Mouse (Mus musculus): Measurements from ENCODE around the gene Foxn1.
A peak's percentile ranks its signal among the peaks of the same experiment; 100 is the strongest.

The Foxn1 gene

DNA sequence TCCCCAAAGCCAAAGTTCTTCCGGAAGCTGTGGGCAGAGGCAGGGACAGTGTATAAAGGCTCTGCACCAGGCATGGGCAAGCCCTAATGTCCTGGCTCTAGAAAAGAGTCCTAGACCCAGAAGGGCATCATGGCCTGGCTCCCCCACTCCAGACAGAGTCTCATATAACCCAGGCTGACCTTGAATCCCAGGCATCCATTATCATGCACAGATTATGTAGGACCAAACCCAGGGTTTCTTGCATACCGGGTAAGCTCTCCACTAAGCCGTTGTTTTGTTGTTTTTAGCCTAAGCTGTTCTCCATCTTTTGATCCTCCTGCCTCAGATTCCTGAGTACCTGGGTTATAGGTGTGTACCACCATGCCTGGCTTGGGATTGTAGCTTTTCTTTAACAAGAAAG, 14.6 kb upstream of the Foxn1 start:
- DNase-seq (ENCODE audit: low spot score in 2 of 2), result no peak

DNA sequence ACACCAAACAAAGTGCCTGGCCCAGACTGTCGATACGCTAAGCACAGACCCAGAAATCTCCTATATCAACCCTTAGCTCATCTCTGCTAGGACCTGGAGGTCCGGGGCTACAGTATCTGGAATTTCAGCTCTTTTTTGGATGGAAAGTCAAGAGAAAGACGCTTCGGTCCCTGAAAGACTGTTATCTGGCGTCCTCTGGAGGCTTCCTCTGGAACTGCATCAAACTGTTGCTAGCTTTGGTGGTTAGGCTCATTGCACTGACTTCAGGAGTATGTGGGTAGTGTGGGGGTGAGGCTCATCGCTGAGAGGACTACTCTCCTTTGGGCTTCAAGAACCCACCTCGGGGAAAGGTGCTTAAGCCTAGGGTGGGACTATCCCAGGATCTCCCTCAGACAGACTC, 13.3 kb upstream of the Foxn1 start:
- peak in 1 of 2 experiments; percentile 10 for DNase-seq (ENCODE audit: low spot score in 2 of 2)

DNA sequence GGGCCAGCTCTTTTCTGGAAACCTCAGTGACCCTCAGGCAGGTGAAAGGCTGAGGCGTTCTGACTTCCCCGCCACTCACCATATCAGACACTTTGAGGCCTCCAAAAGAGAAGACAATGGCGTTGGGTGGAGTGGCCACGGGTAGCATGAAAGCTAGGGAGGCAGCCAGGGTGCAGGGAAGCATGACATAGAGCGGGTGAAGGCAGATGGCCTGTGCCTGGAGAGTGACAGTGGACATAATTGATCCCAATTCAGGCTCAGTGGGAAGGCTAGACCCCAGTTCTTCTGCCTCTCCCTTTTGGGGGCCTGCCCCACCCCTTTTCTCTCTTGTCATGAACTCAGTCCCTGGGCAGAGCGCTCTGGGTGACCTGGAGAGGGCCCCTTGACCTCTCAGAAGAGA, 11.9 kb upstream of the Foxn1 start:
- DNase-seq (ENCODE audit: low spot score in 2 of 2), result no peak

DNA sequence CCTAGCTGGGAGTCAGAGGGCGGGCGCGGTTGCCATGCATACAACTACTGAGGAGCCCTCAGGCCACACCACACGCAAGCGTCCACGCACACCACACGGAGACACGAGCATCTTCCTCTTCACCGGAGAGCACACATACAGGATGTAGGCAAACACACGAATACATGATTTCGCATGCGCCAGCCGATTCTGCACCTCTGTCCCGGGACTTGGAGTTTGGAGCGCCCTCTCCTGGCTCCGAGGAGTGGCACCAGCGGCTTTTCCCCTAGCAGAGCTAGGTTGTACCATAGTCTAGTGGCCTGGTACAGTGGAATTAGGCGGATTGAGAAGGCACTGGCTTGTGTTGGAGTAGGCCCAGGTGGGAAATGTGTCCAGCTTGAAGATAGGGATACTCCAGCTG, 11.0 kb upstream of the Foxn1 start:
- DNase-seq (ENCODE audit: low spot score in 2 of 2), result peak in 1 of 2 experiments; percentile 10

DNA sequence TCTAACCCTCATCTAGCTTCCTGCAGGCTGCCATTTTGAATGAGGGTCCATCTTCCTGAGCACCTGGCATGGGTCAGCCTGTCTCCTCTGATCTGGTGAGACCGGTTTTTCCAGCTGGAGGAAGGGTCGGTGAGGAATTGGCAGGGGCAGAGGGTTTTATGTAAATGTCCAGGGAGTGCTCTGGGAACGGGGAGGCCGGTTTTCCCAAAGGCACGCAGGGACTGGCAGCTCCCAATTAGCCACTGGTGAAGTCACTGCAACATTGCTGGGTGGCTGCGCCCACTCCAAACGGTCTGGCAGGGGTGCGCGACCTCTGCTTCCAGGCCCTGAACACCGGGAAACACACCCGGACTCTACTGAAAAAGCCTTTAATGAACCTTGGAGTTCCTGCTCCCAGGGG, 10.6 kb upstream of the Foxn1 start:
- no peak for DNase-seq (ENCODE audit: low spot score in 2 of 2)

DNA sequence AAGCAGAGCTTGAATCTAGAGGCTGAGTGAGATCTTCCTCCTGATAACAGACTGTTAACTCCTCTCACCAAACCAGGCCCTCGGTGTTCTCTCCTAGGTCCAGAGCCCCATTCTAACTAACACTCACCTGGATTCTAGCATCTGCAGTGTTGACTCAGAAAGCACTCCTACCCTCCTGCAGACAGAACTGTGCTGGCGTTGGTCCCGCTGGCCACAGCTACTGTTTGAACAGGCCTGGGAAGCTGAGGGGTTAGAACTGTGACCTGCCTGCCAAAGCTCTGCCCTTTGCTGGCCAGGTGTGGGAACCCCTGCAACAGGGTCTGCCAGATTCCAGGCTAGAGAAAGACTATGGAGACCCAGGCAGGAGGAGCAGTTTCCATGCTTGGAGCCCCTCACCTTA, 6.4 kb upstream of the Foxn1 start:
- DNase-seq (ENCODE audit: low spot score in 2 of 2), result no peak

DNA sequence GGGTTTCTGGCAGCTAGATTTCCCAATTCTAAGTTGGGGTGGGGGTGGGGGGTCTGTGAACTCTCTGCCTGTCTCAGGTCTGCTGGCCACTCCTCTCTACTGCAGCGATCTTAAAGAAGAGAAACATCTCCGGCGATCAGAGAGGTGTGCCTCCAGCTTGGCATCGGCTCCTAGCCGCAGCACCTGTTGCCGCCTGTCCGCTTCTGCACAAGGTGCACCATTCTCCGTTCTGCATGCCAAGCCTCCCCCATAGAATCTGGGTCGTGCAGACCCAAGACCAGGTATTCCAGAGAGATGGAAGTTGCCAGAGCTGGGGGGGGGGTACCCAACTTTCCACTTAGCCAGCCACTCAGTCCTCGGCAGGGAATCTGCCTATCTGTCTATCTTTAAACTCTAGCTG, 582 bp downstream of the Foxn1 start:
- no peak for DNase-seq (ENCODE audit: low spot score in 2 of 2)

DNA sequence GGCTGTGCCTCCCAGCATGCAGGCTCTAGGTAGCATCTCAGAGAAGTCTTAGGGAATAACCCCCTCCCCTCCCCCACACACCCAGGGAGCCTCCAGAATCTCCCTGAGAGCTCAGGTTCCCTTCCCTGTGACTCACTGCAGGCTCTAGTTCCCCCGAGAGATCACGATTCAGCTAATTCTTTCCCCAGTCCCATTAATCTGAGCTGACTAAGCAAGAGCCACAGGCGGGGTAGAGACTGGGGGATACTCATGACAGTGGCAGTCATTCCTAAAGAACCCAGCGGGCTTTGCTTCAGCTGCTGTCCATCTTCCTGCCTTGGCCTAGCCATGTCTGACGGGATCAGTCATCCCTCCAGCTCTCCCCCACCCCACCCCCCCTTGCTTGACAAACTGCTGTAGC, 3.7 kb downstream of the Foxn1 start:
- no peak for DNase-seq (ENCODE audit: low spot score in 2 of 2)

DNA sequence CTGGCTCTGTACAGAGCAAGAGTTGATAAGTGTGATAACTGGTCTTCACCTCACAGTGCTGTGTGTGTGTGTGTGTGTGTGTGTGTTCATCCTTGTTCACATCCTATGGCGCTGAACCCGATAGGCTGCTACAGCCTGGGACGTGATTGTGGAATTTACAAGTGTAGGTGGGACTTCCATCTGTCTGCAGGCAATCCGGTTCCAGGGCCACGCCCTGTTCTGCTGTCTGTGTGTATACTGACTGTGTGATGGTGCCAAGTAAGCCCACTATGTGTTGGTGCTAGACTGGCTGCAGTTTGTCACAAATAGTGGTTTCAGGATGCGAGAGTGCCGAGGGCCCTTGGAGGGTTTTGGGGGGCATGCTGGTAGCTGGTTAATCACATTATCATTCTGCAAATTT, 4.1 kb downstream of the Foxn1 start:
- DNase-seq (ENCODE audit: low spot score in 2 of 2), result no peak

DNA sequence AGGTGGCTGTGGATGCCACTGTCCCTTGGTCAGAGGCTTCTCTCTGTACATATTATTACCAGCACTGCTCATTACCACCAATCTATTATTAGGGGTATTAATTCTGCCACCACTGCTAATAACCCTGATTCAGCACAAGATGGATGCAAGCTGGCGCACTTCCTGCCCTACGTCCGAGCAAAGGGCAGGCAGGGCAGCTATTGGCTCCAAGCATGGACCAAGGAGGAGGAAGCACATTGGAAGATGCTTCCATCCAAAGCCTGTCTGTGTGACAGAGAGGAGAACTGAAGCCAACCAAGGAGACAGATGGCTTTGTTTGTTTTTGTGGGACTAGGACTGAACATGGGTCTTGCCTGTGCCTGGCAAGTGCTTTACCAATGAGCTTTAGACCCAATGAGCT, 5.4 kb downstream of the Foxn1 start:
- no peak for DNase-seq (ENCODE audit: low spot score in 2 of 2)

DNA sequence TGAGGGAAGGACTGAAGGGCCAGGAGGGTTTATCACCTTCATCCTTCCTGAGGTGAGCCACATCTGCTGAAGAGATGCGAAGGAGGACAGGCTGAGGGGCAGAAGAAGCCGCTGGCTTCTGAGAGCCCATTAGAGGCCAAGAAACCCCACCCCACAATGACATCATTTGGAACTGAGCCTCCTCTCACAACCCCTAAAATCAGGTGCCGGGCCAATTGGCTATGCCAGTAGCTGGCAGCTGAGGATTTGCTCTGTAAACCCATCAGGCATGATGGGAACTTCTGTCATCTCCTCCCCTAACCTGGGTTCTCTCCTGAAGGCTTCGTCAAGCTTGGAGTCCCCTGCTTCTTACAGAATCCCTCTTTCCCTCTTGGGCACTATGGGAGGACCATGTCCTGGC, 6.0 kb downstream of the Foxn1 start:
- no peak for DNase-seq (ENCODE audit: low spot score in 2 of 2)

DNA sequence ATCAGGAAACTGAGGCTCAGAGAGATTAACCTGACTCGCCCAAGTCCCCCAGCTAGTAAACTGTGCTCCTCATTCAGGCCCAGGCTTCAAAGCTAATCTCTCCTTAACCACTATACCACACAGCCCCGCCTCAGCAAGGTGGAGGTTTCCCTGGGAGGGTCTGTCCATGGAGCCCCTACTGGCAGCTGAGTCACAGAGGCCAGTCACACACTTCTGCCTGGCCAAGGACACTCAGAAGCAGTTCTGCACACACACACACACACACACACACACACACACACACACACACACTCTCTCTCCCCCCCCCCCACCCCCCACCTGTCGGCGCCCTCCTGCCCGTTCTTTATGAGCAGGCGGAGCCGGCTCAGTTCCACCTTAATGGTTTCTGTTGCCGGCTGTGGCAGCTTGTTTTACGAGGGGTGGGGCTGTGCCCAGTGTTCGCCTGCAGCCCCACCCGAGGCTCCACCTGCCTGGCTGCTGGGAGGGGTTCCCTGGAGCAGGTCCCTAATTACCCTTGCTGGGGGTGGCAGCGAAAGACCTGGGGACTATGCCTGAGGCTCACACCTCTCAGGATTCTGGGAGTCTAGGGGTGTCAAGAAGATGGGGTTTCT, 8.7 kb downstream of the Foxn1 start:
- no peak for DNase-seq (ENCODE audit: low spot score in 2 of 2)

DNA sequence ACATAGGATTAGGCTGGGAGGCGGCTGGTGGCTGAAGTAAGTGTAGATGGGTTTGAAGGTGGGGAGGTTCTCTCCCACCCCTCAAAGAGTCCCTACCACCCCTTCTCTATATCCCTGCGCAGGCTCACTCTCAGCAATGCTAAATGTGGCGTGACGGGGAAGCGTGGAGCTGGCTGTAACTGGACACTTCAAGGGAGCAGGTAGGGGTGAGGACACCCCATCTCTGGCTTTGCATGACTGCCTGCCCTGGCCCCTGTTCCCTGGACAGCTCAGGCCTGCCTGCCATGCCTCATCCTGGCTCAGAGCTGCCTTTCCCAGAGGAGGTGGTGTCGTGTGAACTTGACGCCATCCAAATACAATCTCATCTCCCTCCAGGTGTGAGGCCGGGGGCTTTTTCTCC, 12.2 kb downstream of the Foxn1 start:
- no peak for DNase-seq (ENCODE audit: low spot score in 2 of 2)

DNA sequence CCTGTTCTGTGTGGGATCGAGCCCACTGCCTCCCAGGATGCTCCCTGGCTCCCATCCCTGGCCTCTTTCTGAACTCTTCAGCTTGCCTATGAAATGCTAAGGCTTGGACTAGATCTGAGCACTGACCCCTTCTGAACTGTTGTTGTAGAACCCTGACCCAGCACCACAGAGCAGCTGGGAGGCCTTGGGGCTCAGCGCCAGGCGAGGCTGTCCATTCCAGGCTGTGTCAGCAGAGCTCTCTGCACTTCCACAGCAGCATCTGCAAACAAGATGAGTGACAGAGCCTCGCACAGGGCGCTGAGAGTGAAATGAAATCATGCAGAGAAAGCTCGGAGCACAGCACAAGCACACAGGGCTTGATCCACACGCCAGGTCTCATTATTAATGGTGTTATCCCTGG, 13.7 kb downstream of the Foxn1 start:
- no peak for DNase-seq (ENCODE audit: low spot score in 2 of 2)

DNA sequence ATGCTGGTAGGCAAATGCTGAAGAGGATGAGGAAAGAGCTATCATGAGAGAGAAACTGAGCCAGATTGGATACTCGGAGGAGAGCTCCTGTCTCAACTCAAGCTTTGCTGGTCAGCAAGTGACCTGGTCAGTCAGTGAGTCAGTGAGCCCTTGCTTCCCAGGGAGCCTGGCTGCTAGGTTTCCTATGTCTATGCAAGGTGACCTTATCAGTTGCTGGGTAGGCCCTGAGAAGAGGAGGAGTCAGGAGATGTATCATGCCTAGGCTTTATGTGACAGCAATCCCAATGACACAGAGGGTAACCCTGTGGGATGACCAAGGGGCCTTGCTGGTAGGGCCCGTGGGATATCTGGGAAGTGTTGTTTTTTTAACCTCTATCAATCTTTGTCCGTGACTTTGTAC, 14.2 kb downstream of the Foxn1 start:
- DNase-seq (ENCODE audit: low spot score in 2 of 2), result no peak

DNA sequence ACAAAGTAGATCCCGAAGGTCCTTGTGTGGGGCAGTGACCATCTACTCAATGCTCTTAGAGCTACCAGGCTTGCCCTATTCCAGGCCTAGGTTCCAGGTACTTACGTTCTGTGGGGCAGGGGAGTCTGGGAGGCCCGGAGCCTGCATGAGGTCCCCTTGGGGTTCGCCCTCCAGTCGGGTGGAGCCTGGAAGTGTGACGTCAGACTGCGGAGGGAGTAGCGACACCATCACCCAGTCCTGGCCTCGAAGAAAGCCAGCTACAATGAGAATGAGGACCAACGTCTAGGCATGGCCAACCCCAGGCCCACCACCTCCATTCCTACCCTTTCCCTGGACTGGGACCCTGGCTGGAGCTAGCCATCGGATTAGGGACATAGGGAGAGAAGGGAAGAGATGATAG, 14.6 kb downstream of the Foxn1 start:
- DNase-seq (ENCODE audit: low spot score in 2 of 2), result no peak

DNA sequence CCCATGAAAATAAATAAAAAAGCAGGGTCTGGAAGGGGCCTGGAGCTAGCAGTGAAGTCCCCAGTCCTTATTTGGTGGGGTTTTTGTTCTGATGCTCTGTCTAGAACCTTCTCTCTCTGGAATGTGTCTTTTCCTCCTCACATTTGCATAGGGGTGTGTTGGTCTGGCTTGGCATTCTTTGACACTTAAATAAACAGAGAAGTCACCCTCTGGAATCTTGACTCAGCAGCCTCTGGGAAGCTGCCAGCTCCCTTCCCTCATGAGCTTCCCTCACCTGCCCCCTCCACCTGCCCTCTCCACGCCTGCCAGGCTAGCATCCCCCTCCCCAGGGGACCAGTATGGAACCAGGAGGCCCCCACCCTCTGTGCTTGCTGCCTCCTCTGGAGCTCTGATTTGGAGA, 16.0 kb downstream of the Foxn1 start:
- DNase-seq (ENCODE audit: low spot score in 2 of 2), result no peak

DNA sequence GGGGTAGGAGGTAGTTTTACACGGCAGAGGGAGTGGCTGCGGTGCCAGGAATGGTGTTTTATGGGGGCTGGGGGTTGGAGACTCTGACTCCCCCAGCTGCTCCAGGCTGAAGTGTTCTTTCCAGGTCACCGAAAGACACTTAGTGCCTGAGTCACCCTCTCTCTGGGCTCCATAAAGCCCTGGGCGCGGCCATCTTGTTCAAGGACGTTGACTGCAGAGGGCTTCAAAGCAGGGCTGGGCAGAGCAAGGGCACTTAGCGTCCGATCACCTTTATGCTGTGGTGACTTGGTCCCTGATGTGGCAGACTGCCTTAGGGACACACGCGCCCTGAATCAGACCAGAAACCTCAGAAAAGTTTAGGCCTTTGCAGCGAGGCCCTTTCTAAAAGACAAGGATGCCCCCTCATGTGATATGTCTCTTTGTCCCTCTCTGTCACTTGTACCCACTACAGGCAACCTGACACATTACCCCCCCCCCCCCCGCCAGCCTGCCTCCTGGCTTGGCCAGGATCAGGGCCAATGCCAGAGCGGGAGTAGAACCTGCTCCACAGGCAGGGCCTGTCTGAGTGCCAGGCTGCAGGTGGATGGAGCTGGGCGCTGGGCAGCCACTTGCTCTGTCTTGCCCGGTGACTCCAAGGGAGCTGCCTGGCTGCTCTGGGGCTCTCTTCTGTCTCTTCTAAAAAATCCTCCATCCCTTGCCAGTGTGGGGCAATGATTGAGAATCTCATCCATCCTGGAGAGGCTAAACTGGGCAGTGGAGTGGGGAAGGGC, 18.7 kb downstream of the Foxn1 start:
- no peak for DNase-seq (ENCODE audit: low spot score in 2 of 2)

DNA sequence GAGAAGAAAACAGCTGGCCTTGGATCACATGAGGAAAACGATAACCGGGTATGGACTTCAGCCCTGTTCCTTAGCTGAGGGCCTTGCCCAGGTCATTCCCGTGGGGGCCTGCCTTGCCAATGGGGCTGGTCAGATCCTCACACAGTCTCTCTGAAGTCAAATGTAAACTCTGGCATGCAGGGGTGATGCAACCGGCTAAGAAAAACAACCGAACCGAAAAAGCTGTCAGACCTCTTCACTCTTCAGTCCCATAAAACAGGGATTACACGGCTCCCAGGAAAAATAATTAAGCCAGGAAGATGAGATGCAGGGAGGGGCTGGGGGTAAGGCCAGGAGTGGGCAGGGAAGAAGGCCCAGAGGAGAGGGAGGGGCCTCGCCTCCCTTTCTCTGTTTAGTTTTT, 22.3 kb downstream of the Foxn1 start:
- no peak for DNase-seq (ENCODE audit: low spot score in 2 of 2)

DNA sequence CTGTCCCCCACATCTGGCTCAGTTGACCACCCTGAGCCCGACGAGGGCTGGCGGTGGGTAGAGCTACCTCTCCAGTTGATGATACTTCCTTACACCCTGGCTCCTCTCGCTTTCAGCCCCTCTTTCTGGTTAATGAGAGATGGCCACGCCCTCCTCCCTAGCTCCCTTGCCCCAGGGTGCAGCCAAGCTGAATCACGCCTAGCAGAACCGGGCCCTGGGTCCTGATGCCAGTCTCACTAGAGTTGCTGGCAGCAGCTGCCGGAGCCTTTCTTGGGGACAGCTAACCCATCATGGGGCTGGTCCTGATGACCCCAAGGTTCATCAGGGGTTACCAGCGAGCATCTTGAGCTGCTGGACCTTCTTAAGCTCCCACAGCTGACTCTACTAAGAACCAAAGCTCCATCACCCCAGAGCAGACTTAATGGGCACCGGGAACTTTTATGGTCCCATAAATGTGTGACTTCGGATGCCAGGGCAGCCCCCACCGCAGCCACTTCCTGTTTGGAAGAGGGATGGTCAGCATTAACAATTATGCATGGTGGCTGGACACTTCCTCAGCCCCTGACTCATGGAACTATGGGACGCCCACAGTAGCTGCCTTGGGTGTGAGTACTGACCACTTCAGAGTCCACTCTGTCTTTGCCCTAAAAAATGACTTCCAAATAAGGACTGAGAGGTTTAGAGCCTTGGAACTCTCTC, 22.9 kb downstream of the Foxn1 start:
- no peak for DNase-seq (ENCODE audit: low spot score in 2 of 2)

DNA sequence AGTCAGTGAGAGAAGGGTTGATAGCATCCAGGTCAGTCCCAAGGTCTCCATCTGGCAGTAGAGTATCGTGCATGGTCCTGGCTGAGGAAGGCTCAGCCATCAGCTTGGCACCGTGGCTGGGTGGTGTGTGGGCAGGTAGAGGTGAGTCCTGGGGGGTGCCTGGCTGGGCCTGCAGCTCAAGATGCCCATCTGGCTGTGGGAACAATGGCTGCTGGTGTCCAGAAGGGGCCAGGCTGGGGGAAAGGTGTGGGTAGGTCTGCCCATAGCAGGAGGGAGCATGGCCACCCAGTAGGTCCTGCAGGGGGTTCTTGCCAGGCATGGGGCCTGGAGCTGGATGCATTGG, 25.6 kb downstream of the Foxn1 start:
- DNase-seq (ENCODE audit: low spot score in 2 of 2), result no peak

DNA sequence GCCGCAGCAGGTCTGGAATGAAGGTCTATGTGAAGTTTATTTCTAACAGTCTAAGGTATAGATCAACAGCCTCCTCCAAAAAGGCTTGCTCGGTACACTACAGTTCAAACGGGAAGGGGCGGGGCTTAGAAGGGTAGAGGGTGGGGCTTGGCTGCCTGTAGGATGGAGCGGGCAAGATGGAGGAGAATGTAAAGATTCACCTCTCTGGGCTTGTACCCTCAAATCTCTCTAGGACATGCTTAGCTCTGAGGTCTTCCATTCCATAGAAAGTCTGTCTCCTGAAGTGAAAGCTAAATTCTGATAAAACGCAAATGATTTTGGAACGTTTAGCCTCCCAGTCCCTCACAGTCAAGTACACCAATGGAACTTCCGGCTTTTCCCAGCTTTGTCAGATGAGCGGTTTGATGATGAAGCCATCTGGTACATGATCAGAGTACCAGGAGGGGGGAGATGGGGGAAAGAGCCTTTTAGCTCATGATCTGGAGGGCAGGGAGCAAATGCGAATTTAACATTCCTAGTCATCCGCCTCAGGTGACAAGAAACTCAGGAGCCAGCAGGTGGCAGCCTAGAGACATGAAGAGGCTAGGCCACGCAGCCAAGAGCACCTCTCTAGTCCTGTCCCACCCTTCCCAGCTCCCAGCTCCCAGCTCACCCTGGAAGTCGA, 26.1 kb downstream of the Foxn1 start:
- DNase-seq (ENCODE audit: low spot score in 2 of 2), result peak; percentile 24 to 39
